Mouse (Mus musculus) midbrain, postnatal 0 days (tissue): ENCODE data around the gene Synpo2. TPM values are rescaled to one million over a fixed set of nuclear protein-coding genes. Genes with fewer than 3 reads are reported as not detected.

ENCODE experiments used
- ATAC-seq: fragments of 200-750 bp; cut with Nextera tagmentation; 2 replicates; pipeline ENCODE4 v1.8.0; 2017; ENCODE audit warnings: moderate number of reproducible peaks, mild to moderate bottlenecking, moderate TSS enrichment, moderate library complexity; ENCODE audit not compliant: low FRiP score
- DNase-seq: peaks from one replicate; pipeline ENCODE4 v3.0.0-alpha.2; 2015; ENCODE audit warnings: low spot score
- H3K27ac ChIP-seq: fragments of 300-500 bp; sonication (generic); 2 replicates; pipeline ENCODE4 v1.5.1; 2014; ENCODE audit warnings: low read depth, mild to moderate bottlenecking, low read length, mixed read lengths
- H3K27me3 ChIP-seq: fragments of 300-500 bp; sonication (generic); 2 replicates; pipeline ENCODE4 v1.6.1; 2014; ENCODE audit warnings: low read length, control low read depth, mixed read lengths; ENCODE audit not compliant: insufficient read depth
- H3K36me3 ChIP-seq: fragments of 300-500 bp; sonication (generic); 2 replicates; pipeline ENCODE4 v1.6.1; 2014; ENCODE audit warnings: low read length, control low read depth, mixed read lengths; ENCODE audit not compliant: insufficient read depth
- H3K4me1 ChIP-seq: fragments of 300-500 bp; sonication (generic); 2 replicates; pipeline ENCODE4 v1.6.1; 2014; ENCODE audit warnings: mild to moderate bottlenecking, control low read depth, antibody characterized with exemption, low read length, mixed read lengths; ENCODE audit not compliant: insufficient read depth
- H3K4me2 ChIP-seq: fragments of 300-500 bp; sonication (generic); 2 replicates; pipeline ENCODE4 v1.6.1; 2014; ENCODE audit warnings: low read depth, mild to moderate bottlenecking, low read length, mixed read lengths; ENCODE audit not compliant: poor library complexity, severe bottlenecking
- H3K4me3 ChIP-seq: fragments of 300-500 bp; sonication (generic); 2 replicates; pipeline ENCODE4 v1.5.1; 2014; ENCODE audit warnings: low read depth, mild to moderate bottlenecking, low read length, moderate library complexity
- H3K9ac ChIP-seq: fragments of 300-500 bp; sonication (generic); replicated peaks from 2 replicates; pipeline ENCODE4 v1.6.1; 2014; ENCODE audit warnings: mild to moderate bottlenecking, low read length, moderate library complexity, mixed read lengths; ENCODE audit not compliant: poor library complexity, severe bottlenecking
- H3K9me3 ChIP-seq: fragments of 300-500 bp; sonication (generic); 2 replicates; pipeline ENCODE4 v1.6.1; 2016; ENCODE audit warnings: low read length, control low read depth
- CTCF ChIP-seq: IDR thresholded peaks from 2 replicates; pipeline ENCODE4 v1.5.1; 2016; ENCODE audit warnings: antibody characterized with exemption, mild to moderate bottlenecking
- WGBS: fragments of 180-500 bp; shearing (Covaris S2); extraction: QIAGEN DNeasy Blood & Tissue Kit; methylation state at CpG from one replicate; pipeline ENCODE4 v1.1.7; 2014; 5-methylcytosine and 5-hydroxymethylcytosine counted together
- polyA plus RNA-seq: library from polyadenylated mRNA; unstranded; fragments of >200 nt; fragmentation: Nextera tagmentation; extraction: Ambion mirVana; gene quantifications from 2 replicates; pipeline ENCODE4 v1.2.1, GENCODE M21; 2015
- total RNA-seq: library from RNA; depleted of rRNA; stranded (reverse); fragments of >200 nt; gene quantifications from 2 replicates; pipeline ENCODE4 v1.2.3, GENCODE M21; 2014

The Synpo2 gene
- total and polyA plus RNA-seq, 2 experiments from 2014 or later: 1.8 to 2.9 TPM

DNA sequence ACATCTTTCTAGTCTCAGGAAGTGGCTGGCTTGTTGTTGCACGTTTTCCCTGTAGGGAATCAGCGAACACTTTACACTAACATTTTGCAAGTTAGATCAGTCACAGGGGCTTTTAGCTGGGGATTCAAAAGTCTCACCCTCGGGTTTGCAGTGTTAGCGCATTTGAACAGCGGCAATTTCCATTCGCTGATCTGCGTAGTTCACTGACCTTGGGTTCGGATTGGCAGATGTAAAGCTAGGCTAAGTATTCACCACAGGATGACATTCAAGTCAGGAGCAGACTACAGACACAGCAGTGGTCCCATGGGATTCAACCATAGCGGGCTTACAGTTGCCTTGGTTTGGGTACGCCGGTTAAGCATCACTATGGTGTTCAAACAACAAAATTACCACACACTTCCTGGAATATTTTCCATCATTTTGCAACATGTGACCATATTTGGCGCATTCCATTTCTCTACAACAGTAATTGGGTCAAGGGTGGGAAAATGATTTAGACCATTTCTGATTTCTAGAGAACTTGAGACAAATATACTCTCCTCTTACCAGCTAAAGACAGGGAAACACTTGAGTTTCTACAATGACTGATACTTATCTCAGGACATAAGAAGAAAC, 47.2 kb downstream of the Synpo2 start:
- H3K9me3 ChIP-seq: no peaks in the 10 kb centered on the region
- no peak overlapping the region for H3K9ac ChIP-seq
- WGBS: 82% methylated on average over 12 of the region's 12 CpGs
- no peak overlapping the region for H3K4me3 ChIP-seq
- no peak for DNase-seq
- no peak for ATAC-seq
- no peak for TF ChIP-seq CTCF
- H3K27ac ChIP-seq: no peak overlapping the region
- H3K4me1 ChIP-seq: no peaks in the 10 kb centered on the region; the same call in 1 of the 2 replicates
- no peaks in the 10 kb centered on the region for H3K27me3 ChIP-seq
- no peak overlapping the region for H3K4me2 ChIP-seq
- H3K36me3 ChIP-seq: no peaks in the 10 kb centered on the region

DNA sequence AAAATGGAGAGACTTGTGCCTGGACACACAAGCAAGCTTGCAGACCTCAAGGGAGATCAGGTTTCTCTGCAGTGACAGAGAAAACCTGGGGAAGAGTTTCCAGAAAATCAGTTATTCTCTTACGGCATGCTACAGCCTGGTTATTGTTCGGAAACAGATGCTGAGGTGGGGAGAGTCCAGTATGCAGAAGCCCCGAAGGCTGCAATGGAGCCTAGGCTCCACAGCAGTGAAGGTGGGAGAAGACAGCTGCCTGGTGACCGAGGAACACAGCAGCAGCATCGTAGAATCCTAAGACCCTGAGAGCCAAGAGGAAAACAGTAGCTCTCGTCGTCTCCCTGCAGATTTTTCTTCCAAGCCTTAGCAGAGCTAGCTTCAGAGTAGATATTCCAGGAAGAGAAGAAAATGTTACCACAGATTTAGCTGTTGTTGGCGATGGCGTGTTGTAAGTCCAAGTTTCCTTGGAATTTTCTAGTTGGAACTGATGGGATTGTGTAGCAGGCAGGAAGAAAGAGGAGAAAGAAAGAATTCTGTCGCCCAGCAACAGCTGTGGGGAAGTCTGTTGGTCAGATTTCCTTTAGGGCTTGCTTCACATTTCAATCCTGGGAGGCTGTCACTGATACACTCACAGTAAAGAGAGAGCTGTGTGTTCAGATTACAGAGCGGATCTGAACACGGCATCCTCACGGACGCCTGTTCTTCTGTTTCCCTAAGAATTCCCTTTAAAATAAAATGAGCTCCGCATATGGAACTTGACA, 48.4 kb downstream of the Synpo2 start:
- peak overlapping the region; percentile 47; the same call in 1 of the 2 replicates for H3K27ac ChIP-seq
- 68% methylated on average over 15 of the region's 15 CpGs for WGBS
- H3K36me3 ChIP-seq: no peaks in the 10 kb centered on the region
- no peaks in the 10 kb centered on the region for H3K27me3 ChIP-seq
- DNase-seq: no peak
- H3K4me2 ChIP-seq: no peak overlapping the region
- H3K4me1 ChIP-seq: no peaks in the 10 kb centered on the region; the same call in 1 of the 2 replicates
- no peak overlapping the region for H3K9ac ChIP-seq
- no peak for ATAC-seq
- no peak overlapping the region for H3K4me3 ChIP-seq
- no peak for TF ChIP-seq CTCF
- H3K9me3 ChIP-seq: no peaks in the 10 kb centered on the region

DNA sequence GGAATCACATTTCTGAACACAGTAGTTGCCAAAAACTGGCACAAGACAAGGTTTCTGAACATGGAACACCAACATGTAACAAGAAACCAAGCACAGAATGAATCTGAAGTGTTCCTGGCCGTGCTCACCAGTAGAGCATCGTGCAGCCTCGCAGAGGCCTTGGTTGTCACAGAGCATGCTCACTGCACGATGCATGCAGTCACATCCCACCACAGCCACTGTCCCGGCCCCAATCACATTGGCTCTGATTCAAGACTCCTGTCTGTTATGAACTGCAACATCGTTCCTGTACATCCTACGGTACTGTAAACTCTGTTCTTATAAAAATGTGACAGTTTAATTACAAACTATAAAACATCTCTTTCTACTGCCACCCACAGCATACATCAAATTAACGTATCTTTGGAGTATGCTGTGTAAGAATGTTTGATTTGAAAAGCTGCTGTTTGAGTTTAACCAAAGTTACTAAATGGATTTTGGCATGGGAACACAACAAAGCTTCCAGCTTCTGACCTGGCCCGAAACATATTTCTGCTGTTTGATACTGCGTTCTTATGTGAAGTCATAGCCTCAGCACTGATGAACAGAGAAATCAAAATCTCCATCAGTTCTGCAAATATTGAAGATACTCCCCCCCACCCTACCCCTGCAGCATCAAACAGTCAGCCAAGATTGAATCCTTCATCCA, 50.6 kb downstream of the Synpo2 start:
- Histone ChIP-seq H3K9me3 (no peaks in the 10 kb centered on the region), H3K36me3 (no peaks in the 10 kb centered on the region), H3K27ac (no peak overlapping the region), H3K4me1 (no peaks in the 10 kb centered on the region; the same call in 1 of the 2 replicates), H3K27me3 (no peaks in the 10 kb centered on the region), H3K4me2 (no peak overlapping the region), H3K9ac (no peak overlapping the region), H3K4me3 (no peak overlapping the region)
- no peak for ATAC-seq
- DNase-seq: no peak
- TF ChIP-seq CTCF: no peak
- WGBS: 84% methylated on average over 10 of the region's 10 CpGs

DNA sequence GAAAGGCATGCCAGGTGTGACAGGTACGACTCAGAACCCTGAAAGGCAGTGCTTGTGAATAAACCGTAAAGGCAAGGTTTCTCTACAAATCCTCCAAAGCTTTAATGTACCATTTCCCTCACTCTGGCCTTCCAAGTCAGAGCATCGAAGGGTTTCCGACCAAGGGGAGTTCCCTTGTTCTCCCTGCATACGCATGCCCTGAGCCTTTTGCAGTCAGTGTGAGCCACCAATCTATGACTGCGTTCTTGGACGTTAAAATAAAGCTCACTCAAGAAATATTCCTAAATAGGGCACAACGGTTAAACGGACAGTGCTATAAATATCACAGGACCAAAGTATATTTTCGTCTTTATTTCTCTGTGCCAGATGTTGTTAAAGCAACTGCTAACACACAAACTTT, 51.7 kb downstream of the Synpo2 start:
- no peaks in the 10 kb centered on the region; the same call in 1 of the 2 replicates for H3K4me1 ChIP-seq
- DNase-seq (no peak), ATAC-seq (no peak)
- no peak overlapping the region for H3K4me2 ChIP-seq
- no peaks in the 10 kb centered on the region for H3K9me3 ChIP-seq
- no peaks in the 10 kb centered on the region for H3K36me3 ChIP-seq
- H3K27ac ChIP-seq: no peak overlapping the region
- H3K27me3 ChIP-seq: no peaks in the 10 kb centered on the region
- 89% methylated on average over 10 of the region's 10 CpGs for WGBS
- no peak for TF ChIP-seq CTCF
- H3K9ac ChIP-seq: no peak overlapping the region
- no peak overlapping the region for H3K4me3 ChIP-seq

DNA sequence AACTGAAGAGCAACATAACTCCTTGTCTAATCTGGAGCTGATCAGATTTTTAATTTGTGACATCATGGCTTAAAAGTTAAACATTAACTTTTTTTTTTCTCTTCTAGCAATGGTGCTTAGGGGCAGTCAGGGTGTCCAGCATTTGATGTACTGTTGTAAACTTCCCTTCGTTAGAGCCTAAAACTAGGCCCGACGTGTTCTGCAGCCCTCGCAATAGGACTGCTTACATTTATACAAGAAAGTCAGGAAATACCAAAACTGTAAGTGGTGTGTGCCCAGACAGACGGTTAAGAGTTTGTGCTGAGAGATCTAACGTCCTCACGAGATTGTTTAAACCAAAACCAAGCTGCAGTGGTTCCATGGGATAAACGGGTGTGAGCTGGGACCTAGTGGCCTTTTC, 56.4 kb downstream of the Synpo2 start:
- Histone ChIP-seq H3K27ac (no peak overlapping the region), H3K4me1 (no peaks in the 10 kb centered on the region), H3K9ac (no peak overlapping the region), H3K4me3 (no peak overlapping the region), H3K4me2 (no peak overlapping the region), H3K9me3 (no peaks in the 10 kb centered on the region), H3K27me3 (no peaks in the 10 kb centered on the region), H3K36me3 (no peaks in the 10 kb centered on the region)
- TF ChIP-seq CTCF: no peak
- WGBS: 88% methylated on average over 8 of the region's 8 CpGs
- DNase-seq (no peak), ATAC-seq (no peak)

DNA sequence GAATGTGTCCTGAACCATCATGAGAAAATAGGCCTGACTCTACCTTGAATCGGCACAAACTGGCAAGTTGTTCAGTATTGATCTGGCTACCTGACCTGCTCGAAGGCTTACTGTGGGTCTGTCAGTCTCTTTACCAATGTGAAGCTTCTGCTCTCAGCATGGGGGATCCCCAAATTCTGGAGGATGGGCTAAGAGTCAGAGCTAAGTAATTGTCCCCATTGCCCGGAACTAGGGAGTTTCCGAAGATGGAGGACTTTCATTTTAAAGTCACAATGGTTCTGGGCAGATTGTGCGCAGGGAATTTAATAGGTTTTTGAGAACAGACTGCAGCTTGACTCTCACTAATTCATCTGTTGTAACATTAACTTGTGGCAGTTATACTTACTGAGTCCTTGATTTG, 56.9 kb downstream of the Synpo2 start:
- no peaks in the 10 kb centered on the region for H3K27me3 ChIP-seq
- no peaks in the 10 kb centered on the region for H3K36me3 ChIP-seq
- 85% methylated on average over 5 of the region's 5 CpGs for WGBS
- no peak overlapping the region for H3K4me3 ChIP-seq
- no peak for TF ChIP-seq CTCF
- no peaks in the 10 kb centered on the region for H3K4me1 ChIP-seq
- H3K27ac ChIP-seq: no peak overlapping the region
- no peak overlapping the region for H3K9ac ChIP-seq
- H3K4me2 ChIP-seq: no peak overlapping the region
- ATAC-seq (no peak), DNase-seq (no peak)
- no peaks in the 10 kb centered on the region for H3K9me3 ChIP-seq
